In genomic region chr10:75835307-75835706, GRCm38 (mm10) we compare ENCODE assay signal across 9 mouse cellular contexts. TPM values are rescaled to one million over a fixed set of nuclear protein-coding genes. Genes with fewer than 3 reads are reported as not detected.
DNase-seq lines count a peak whose midpoint lies in the region; ATAC-seq and TF ChIP-seq lines count a peak whose summit lies in the region.
"Had no signal": no experiment of that assay in that cellular context is flagged by ENCODE, and none has a peak within 500 bp of the region (broad histone marks: within the 10 kb centered on the region; RNA-seq: fewer than 3 reads in every experiment).

No protein-coding gene starts in this region.

- WGBS in embryonic facial prominence, embryonic 13.5 days: 1% methylated on average over 10 of the region's 10 CpGs
- 3% methylated on average over 10 of the region's 10 CpGs for WGBS in heart, embryonic 13.5 days
- under 1% methylated on average over 10 of the region's 10 CpGs for WGBS in kidney, embryonic 16.5 days
- under 1% methylated on average over 10 of the region's 10 CpGs for WGBS in spleen, adult 2 months

- no peak for TF ChIP-seq POLR2A in spleen, adult 2 months (IDR thresholded peaks at IDR 0.05; ENCODE audit: low read depth, low read length)

- H3K27me3 ChIP-seq in embryonic facial prominence, embryonic 13.5 days: peaks cover 19% of the 10 kb centered on the region; the same call in 1 of the 2 replicates
- peaks cover 19% of the 10 kb centered on the region for H3K27me3 ChIP-seq in heart, embryonic 13.5 days (replicated peaks)
- H3K27me3 ChIP-seq in kidney, embryonic 16.5 days (ENCODE audit: insufficient read depth, low read length): no peaks in the 10 kb centered on the region
- no peaks in the 10 kb centered on the region for H3K27me3 ChIP-seq in spleen, adult 2 months (ENCODE audit: control insufficient read depth, insufficient read depth, low read length)

- no peak overlapping the region for H3K27ac ChIP-seq in embryonic facial prominence, embryonic 13.5 days
- no peak overlapping the region for H3K27ac ChIP-seq in heart, embryonic 13.5 days (replicated peaks)
- H3K27ac ChIP-seq in kidney, embryonic 16.5 days (ENCODE audit: low read length): peak overlapping the region; percentile 46; the same call in 1 of the 2 replicates
- peak overlapping the region; percentile 78 for H3K27ac ChIP-seq in spleen, adult 2 months (ENCODE audit: insufficient read depth, low read length)

- 0 out of 2 replicates have a peak overlapping the region, but pooled peaks have one; percentile 32 for H3K9ac ChIP-seq in embryonic facial prominence, embryonic 13.5 days
- H3K9ac ChIP-seq in heart, embryonic 13.5 days: peak overlapping the region; percentile 69
- H3K9ac ChIP-seq in kidney, embryonic 16.5 days (replicated peaks; ENCODE audit: low read length): no peak overlapping the region

- no peaks in the 10 kb centered on the region for H3K9me3 ChIP-seq in embryonic facial prominence, embryonic 13.5 days
- no peaks in the 10 kb centered on the region for H3K9me3 ChIP-seq in heart, embryonic 13.5 days
- H3K9me3 ChIP-seq in kidney, embryonic 16.5 days (ENCODE audit: low read length): no peaks in the 10 kb centered on the region

- peak overlapping the region; percentile 44 for H3K4me3 ChIP-seq in embryonic facial prominence, embryonic 13.5 days
- peak overlapping the region; percentile 58 for H3K4me3 ChIP-seq in heart, embryonic 13.5 days
- H3K4me3 ChIP-seq in kidney, embryonic 16.5 days (ENCODE audit: low read length): peak overlapping the region; percentile 37
- peak overlapping the region; percentile 54 for H3K4me3 ChIP-seq in spleen, adult 2 months (ENCODE audit: extremely low read depth, insufficient read depth, insufficient read length)

- no peak for ATAC-seq in embryonic facial prominence, embryonic 13.5 days (ENCODE audit: insufficient number of reproducible peaks, insufficient read depth, low FRiP score, low TSS enrichment, low read depth)
- ATAC-seq in heart, embryonic 13.5 days (ENCODE audit: extremely low read depth, insufficient number of reproducible peaks, low FRiP score, low TSS enrichment): no peak
- 0 out of 2 replicates have a peak, but pooled peaks have one; percentile 29 for ATAC-seq in kidney, embryonic 16.5 days (ENCODE audit: low FRiP score, low TSS enrichment)

- no peak for TF ChIP-seq CTCF in spleen, adult 2 months (IDR thresholded peaks at IDR 0.05; ENCODE audit: extremely low read depth, insufficient read depth, insufficient read length, insufficient replicate concordance)

- H3K4me1 ChIP-seq in embryonic facial prominence, embryonic 13.5 days: peaks cover 49% of the 10 kb centered on the region
- peaks cover 50% of the 10 kb centered on the region for H3K4me1 ChIP-seq in heart, embryonic 13.5 days
- H3K4me1 ChIP-seq in kidney, embryonic 16.5 days (ENCODE audit: insufficient read depth, low read length): peaks cover 43% of the 10 kb centered on the region
- H3K4me1 ChIP-seq in spleen, adult 2 months (ENCODE audit: control insufficient read depth, insufficient read depth, insufficient read length): peaks cover 13% of the 10 kb centered on the region; the same call in 1 of the 2 replicates

- no peaks in the 10 kb centered on the region for H3K36me3 ChIP-seq in embryonic facial prominence, embryonic 13.5 days
- no peaks in the 10 kb centered on the region for H3K36me3 ChIP-seq in heart, embryonic 13.5 days
- no peaks in the 10 kb centered on the region for H3K36me3 ChIP-seq in kidney, embryonic 16.5 days (ENCODE audit: insufficient read depth, low read length)
- H3K36me3 ChIP-seq in spleen, adult 2 months (ENCODE audit: control insufficient read depth, insufficient read depth, low read length): no peaks in the 10 kb centered on the region

- peak; percentile 85 for DNase-seq in CD4-positive, CD25-positive, alpha-beta regulatory T cell, adult 2 months (ENCODE audit: low read depth, low spot score)
- DNase-seq in T-cell, adult 2 months (ENCODE audit: low spot score): peak; percentile 86
- peak; percentile 66 to 70 for DNase-seq in lung, postnatal 4 days
- DNase-seq in spleen, adult 2 months (ENCODE audit: low read depth in 1 of 2, low spot score in 2 of 2): peak; percentile 57 to 77
- no peak for DNase-seq in layer of hippocampus, postnatal 14 days (ENCODE audit: low spot score in 2 of 2)

- peak overlapping the region; percentile 75 for H3K4me2 ChIP-seq in embryonic facial prominence, embryonic 13.5 days
- H3K4me2 ChIP-seq in heart, embryonic 13.5 days: peak overlapping the region; percentile 87
- H3K4me2 ChIP-seq in kidney, embryonic 16.5 days (replicated peaks; ENCODE audit: low read depth, low read length): peak overlapping the region; percentile 66

RNA-seq across cellular contexts. Expression of gene Gstt2, which starts 1.9 kb away (rescaled TPM):
- polyA plus RNA-seq in embryonic facial prominence, embryonic 13.5 days (2015; fragmentation: Nextera tagmentation; extraction: Ambion mirVana): 5.9 and 9.1 TPM in 2 replicates
- 9.5 and 13.0 TPM in 2 replicates for polyA plus RNA-seq in heart, embryonic 13.5 days (2015; fragmentation: Nextera tagmentation; extraction: Ambion mirVana)
- polyA plus RNA-seq in kidney, embryonic 16.5 days (2015; fragmentation: Nextera tagmentation; extraction: Ambion mirVana): 53.0 and 56.2 TPM in 2 replicates
- 73.4 and 102 TPM in 2 replicates for polyA plus RNA-seq in spleen, adult 2 months (2012; rRNA removed)
- 1 to 10 TPM; 3.5 to 4.0 TPM for total RNA-seq in layer of hippocampus, postnatal 14 days (2021)

RNA-seq across cellular contexts. Expression of gene Gstt4, which starts 13.0 kb away (rescaled TPM):
- polyA plus RNA-seq in embryonic facial prominence, embryonic 13.5 days (2015; fragmentation: Nextera tagmentation; extraction: Ambion mirVana): not detected in 2 replicates
- polyA plus RNA-seq in heart, embryonic 13.5 days (2015; fragmentation: Nextera tagmentation; extraction: Ambion mirVana): not detected in 2 replicates
- not detected in 2 replicates for polyA plus RNA-seq in kidney, embryonic 16.5 days (2015; fragmentation: Nextera tagmentation; extraction: Ambion mirVana)
- polyA plus RNA-seq in spleen, adult 2 months (2012; rRNA removed): not detected in 2 replicates
- not detected for total RNA-seq in layer of hippocampus, postnatal 14 days (2021)
- total RNA-seq: left cerebral cortex, postnatal 25 days had no signal

RNA-seq across cellular contexts. Expression of gene Mif, which starts 24.7 kb away (rescaled TPM):
- polyA plus RNA-seq in embryonic facial prominence, embryonic 13.5 days (2015; fragmentation: Nextera tagmentation; extraction: Ambion mirVana): 1,667 and 1,727 TPM in 2 replicates
- 2,411 and 2,681 TPM in 2 replicates for polyA plus RNA-seq in heart, embryonic 13.5 days (2015; fragmentation: Nextera tagmentation; extraction: Ambion mirVana)
- polyA plus RNA-seq in kidney, embryonic 16.5 days (2015; fragmentation: Nextera tagmentation; extraction: Ambion mirVana): 2,002 and 2,111 TPM in 2 replicates
- polyA plus RNA-seq in spleen, adult 2 months (2012; rRNA removed): 677 and 1,174 TPM in 2 replicates
- 100 to 1,000 TPM; 563 to 640 TPM for total RNA-seq in layer of hippocampus, postnatal 14 days (2021)

RNA-seq across cellular contexts. Expression of gene Gstt1, which starts 36.9 kb away (rescaled TPM):
- 9.9 and 17.6 TPM in 2 replicates for polyA plus RNA-seq in embryonic facial prominence, embryonic 13.5 days (2015; fragmentation: Nextera tagmentation; extraction: Ambion mirVana)
- 5.3 and 7.1 TPM in 2 replicates for polyA plus RNA-seq in heart, embryonic 13.5 days (2015; fragmentation: Nextera tagmentation; extraction: Ambion mirVana)
- 16.5 and 19.7 TPM in 2 replicates for polyA plus RNA-seq in kidney, embryonic 16.5 days (2015; fragmentation: Nextera tagmentation; extraction: Ambion mirVana)
- polyA plus RNA-seq in spleen, adult 2 months (2012; rRNA removed): 25.3 and 28.5 TPM in 2 replicates
- 1 to 10 TPM; 4.6 to 4.7 TPM for total RNA-seq in layer of hippocampus, postnatal 14 days (2021)

RNA-seq across cellular contexts. Expression of gene Gstt3, which starts 54.1 kb away (rescaled TPM):
- 11.8 and 16.7 TPM in 2 replicates for polyA plus RNA-seq in embryonic facial prominence, embryonic 13.5 days (2015; fragmentation: Nextera tagmentation; extraction: Ambion mirVana)
- polyA plus RNA-seq in heart, embryonic 13.5 days (2015; fragmentation: Nextera tagmentation; extraction: Ambion mirVana): 3.2 and 4.1 TPM in 2 replicates
- 54.8 and 56.5 TPM in 2 replicates for polyA plus RNA-seq in kidney, embryonic 16.5 days (2015; fragmentation: Nextera tagmentation; extraction: Ambion mirVana)
- 4.3 and 4.4 TPM in 2 replicates for polyA plus RNA-seq in spleen, adult 2 months (2012; rRNA removed)
- 1 to 10 TPM; 1.3 to 2.5 TPM for total RNA-seq in layer of hippocampus, postnatal 14 days (2021)

Comparison
In these comparisons a context has a peak if more than half of its experiments do, and no peak if none do; other contexts are left out.
1. DNase-seq: peak in CD4-positive, CD25-positive, alpha-beta regulatory T cell, adult 2 months (single experiment), T-cell, adult 2 months (single experiment), lung, postnatal 4 days (2 of 2) and spleen, adult 2 months (2 of 2); none in layer of hippocampus, postnatal 14 days (0 of 2).
2. H3K27ac ChIP-seq: peak in kidney, embryonic 16.5 days (single experiment) and spleen, adult 2 months (single experiment); none in embryonic facial prominence, embryonic 13.5 days (single experiment) and heart, embryonic 13.5 days (single experiment).
3. Peak in every context shown above with its lines, with median percentiles within 50 percentile points of each other: H3K4me2 ChIP-seq and H3K4me3 ChIP-seq.